Mouse (Mus musculus) embryo, embryonic 11 days (tissue): ENCODE results near the gene Olfr224.
"Not testable (repeated sequence)": the region's sequence is repeated elsewhere in the genome, so short reads cannot be mapped to it uniquely, and the experiment has no call there.

Experiments used
- DNase-seq: peaks from one replicate; pipeline ENCODE4 v3.0.0-alpha.2; 2015

Olfr224 gene

GRCm38 (mm10) chr11:58570405-58570804, at the start of gene Olfr224:
Olfr224 (minus strand) TSS chr11:58570553.
- DNase-seq, result no peak

GRCm38 (mm10) chr11:58618793-58619192, 48.4 kb upstream of the Olfr224 start:
- no peak for DNase-seq

GRCm38 (mm10) chr11:58618369-58618768, 48.0 kb upstream of the Olfr224 start:
- no peak for DNase-seq

- no peak for DNase-seq
Observed at GRCm38 (mm10) chr11:58615975-58616374, 45.6 kb upstream of the Olfr224 start, which contains the start of gene 2210407C18Rik. 2210407C18Rik (minus strand) TSS chr11:58616075.

- no peak for DNase-seq
Observed at GRCm38 (mm10) chr11:58614526-58614925, 44.2 kb upstream of the Olfr224 start.

- no peak for DNase-seq
Observed at GRCm38 (mm10) chr11:58613359-58613758, 43.0 kb upstream of the Olfr224 start.

GRCm38 (mm10) chr11:58607030-58607429, 36.7 kb upstream of the Olfr224 start:
- DNase-seq, result no peak

GRCm38 (mm10) chr11:58606177-58606919, 36.0 kb upstream of the Olfr224 start:
- DNase-seq, result no peak

GRCm38 (mm10) chr11:58605228-58605627, 34.9 kb upstream of the Olfr224 start:
- DNase-seq, result no peak

GRCm38 (mm10) chr11:58604688-58605087, 34.3 kb upstream of the Olfr224 start:
- DNase-seq, result no peak

GRCm38 (mm10) chr11:58602800-58603560, 32.6 kb upstream of the Olfr224 start:
- no peak for DNase-seq

GRCm38 (mm10) chr11:58602062-58602461, 31.7 kb upstream of the Olfr224 start:
- no peak for DNase-seq

- no peak for DNase-seq
Observed at GRCm38 (mm10) chr11:58597837-58598236, 27.5 kb upstream of the Olfr224 start.

- no peak for DNase-seq
Observed at GRCm38 (mm10) chr11:58594814-58595213, 24.5 kb upstream of the Olfr224 start, which contains the start of gene Olfr324. Olfr324 (plus strand) TSS chr11:58595114.

- DNase-seq, result no peak
Observed at GRCm38 (mm10) chr11:58588620-58589250, 18.4 kb upstream of the Olfr224 start.

- peak; percentile 43 for DNase-seq
Observed at GRCm38 (mm10) chr11:58587898-58588348, 17.6 kb upstream of the Olfr224 start.

- no peak for DNase-seq
Observed at GRCm38 (mm10) chr11:58578636-58579035, 8.3 kb upstream of the Olfr224 start.

- no peak for DNase-seq
Observed at GRCm38 (mm10) chr11:58577430-58577829, 7.1 kb upstream of the Olfr224 start, which contains the start of gene Olfr325. Olfr325 (plus strand) TSS chr11:58577730.

GRCm38 (mm10) chr11:58555536-58555935, 14.8 kb downstream of the Olfr224 start, which contains the start of gene Olfr328:
Olfr328 (minus strand) TSS chr11:58555636.
- no peak for DNase-seq

- no peak for DNase-seq
Observed at GRCm38 (mm10) chr11:58546322-58546721, 24.0 kb downstream of the Olfr224 start, which contains the start of gene Olfr329-ps. Olfr329-ps (minus strand) TSS chr11:58546422.

- not testable (repeated sequence) for DNase-seq
Observed at GRCm38 (mm10) chr11:58534736-58535135, 35.6 kb downstream of the Olfr224 start, which contains the start of gene Olfr330. Olfr330 (minus strand) TSS chr11:58534836.

GRCm38 (mm10) chr11:58519756-58520155, 50.6 kb downstream of the Olfr224 start:
- not testable (repeated sequence) for DNase-seq

- not testable (repeated sequence) for DNase-seq
Observed at GRCm38 (mm10) chr11:58518916-58519315, 51.4 kb downstream of the Olfr224 start.
